Mouse (Mus musculus): ENCODE results near the gene Anks1. TPM values are rescaled to one million over a fixed set of nuclear protein-coding genes. Genes with fewer than 3 reads are reported as not detected.

Gene Anks1
- polyA plus RNA-seq, 1 experiment from 2014 or later = 6.7 TPM

DNA sequence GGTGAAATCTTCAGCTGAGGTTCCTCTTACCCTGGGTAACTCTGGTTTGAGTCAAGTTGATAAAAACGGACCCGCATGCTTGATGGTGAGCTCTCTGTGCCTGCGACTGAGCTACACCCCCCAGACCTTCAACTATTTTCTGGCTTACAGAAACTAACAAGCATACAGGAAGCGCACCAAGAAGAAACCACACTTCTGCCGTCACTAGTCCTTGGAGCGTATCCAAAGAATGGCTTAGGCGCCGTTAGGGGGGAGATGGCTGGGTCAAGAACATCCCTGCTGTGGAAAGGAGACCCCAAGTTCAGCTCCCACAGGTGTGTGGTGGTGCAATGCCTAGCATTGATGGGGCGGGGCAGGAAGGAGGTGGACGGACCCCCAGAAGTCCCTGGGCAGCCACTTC, 187.3 kb downstream of the Anks1 start:
- Histone ChIP-seq H3K27me3 (replicated peaks) (no peaks in the 10 kb centered on the region), H3K4me1 (no peaks in the 10 kb centered on the region), H3K9ac (no peak overlapping the region), H3K36me3 (no peaks in the 10 kb centered on the region), H3K4me2 (no peak overlapping the region), H3K27ac (no peak overlapping the region), H3K4me3 (no peak overlapping the region), H3K9me3 (replicated peaks) (peaks cover 10% of the 10 kb centered on the region; the same call in 1 of the 2 replicates)
- 75% methylated on average over 10 of the region's 10 CpGs for WGBS (ENCODE audit: insufficient replicate concordance)
- ATAC-seq = no peak

DNA sequence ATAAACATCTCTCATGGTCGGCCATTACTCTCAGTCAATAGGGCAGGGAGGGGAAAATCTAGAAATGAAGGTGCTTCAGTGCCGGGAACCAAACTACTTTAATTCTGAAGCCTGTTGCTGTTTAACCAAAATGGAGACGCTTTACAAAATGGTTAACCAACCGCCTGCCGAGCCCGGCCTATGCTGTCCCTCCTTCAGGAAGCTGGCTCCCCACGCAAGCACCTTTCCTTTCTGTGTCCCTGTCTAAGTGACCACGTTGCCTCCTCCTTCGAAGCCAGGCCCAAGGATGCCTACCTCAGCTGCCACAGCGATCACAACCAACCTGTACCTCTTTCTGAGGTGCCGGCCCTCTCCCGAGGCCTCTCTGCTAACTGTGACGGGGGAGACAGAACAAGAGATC, 188.2 kb downstream of the Anks1 start:
- ATAC-seq = no peak
- no peak overlapping the region for H3K4me3 ChIP-seq
- 76% methylated on average over 13 of the region's 13 CpGs for WGBS (ENCODE audit: insufficient replicate concordance)

DNA sequence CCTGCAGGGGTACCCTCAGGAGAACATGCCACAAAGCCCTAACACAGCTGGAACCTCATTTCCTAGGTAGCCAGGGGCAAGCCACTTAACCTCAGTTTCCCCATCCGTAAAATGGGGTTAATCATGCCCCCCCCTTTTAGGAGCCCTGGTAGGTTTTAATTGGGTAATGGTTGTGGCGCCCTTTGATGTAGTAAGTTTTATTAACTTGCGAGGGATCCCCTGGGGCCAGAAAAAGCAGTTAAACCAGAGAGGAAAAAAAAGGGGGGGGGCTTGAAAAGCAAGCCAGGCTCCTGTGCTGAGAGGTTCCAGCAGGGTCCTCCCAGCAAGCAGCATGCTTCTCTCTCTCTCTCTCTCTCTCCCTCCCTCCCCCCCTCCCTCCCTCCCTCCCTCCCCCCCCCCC, 190.0 kb downstream of the Anks1 start:
- H3K36me3 ChIP-seq = no peaks in the 10 kb centered on the region

More for the DNA sequence above, 188.2 kb downstream of the Anks1 start:
- Histone ChIP-seq H3K27ac (no peak overlapping the region), H3K9me3 (replicated peaks) (peaks cover 10% of the 10 kb centered on the region; the same call in 1 of the 2 replicates), H3K4me1 (no peaks in the 10 kb centered on the region), H3K36me3 (no peaks in the 10 kb centered on the region), H3K9ac (no peak overlapping the region), H3K27me3 (replicated peaks) (0 out of 2 replicates have a peak, but pooled peaks cover 5% of the 10 kb centered on the region), H3K4me2 (no peak overlapping the region)

DNA sequence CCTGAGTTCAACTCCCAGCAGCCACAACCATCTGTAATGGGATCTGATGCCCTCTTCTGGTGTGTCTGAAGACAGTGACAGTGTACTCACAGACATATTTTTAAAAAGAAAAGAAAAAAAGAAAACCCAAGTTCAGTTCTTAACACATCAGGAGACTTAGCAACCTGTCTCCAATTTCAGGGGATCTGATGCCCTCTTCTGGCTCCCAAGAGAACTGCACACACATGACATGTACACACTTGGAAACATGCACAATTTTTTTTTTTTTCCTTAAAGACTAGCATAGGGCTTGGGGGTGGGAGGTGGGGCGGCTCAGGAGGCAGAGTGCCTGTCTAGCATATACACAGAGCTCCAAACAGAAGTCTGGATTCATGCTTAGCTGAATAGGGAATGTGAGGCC, 191.6 kb downstream of the Anks1 start:
- Histone ChIP-seq H3K27me3 (replicated peaks) (0 out of 2 replicates have a peak, but pooled peaks cover 5% of the 10 kb centered on the region), H3K9me3 (replicated peaks) (0 out of 2 replicates have a peak, but pooled peaks cover 6% of the 10 kb centered on the region), H3K4me1 (no peaks in the 10 kb centered on the region), H3K4me2 (no peak overlapping the region), H3K4me3 (no peak overlapping the region), H3K36me3 (no peaks in the 10 kb centered on the region), H3K9ac (no peak overlapping the region), H3K27ac (no peak overlapping the region)
- ATAC-seq = no peak
- WGBS (ENCODE audit: insufficient replicate concordance) = 50% methylated on average over 1 of the region's 1 CpGs

More for the DNA sequence above, 190.0 kb downstream of the Anks1 start:
- 0 out of 2 replicates have a peak, but pooled peaks cover 5% of the 10 kb centered on the region for H3K27me3 ChIP-seq (replicated peaks)
- H3K9ac ChIP-seq = no peak overlapping the region
- 59% methylated on average over 3 of the region's 3 CpGs for WGBS (ENCODE audit: insufficient replicate concordance)
- H3K27ac ChIP-seq = no peak overlapping the region
- no peak overlapping the region for H3K4me2 ChIP-seq
- peaks cover 6% of the 10 kb centered on the region; the same call in 1 of the 2 replicates for H3K9me3 ChIP-seq (replicated peaks)
- H3K4me3 ChIP-seq = no peak overlapping the region
- H3K4me1 ChIP-seq = no peaks in the 10 kb centered on the region
- ATAC-seq = no peak

DNA sequence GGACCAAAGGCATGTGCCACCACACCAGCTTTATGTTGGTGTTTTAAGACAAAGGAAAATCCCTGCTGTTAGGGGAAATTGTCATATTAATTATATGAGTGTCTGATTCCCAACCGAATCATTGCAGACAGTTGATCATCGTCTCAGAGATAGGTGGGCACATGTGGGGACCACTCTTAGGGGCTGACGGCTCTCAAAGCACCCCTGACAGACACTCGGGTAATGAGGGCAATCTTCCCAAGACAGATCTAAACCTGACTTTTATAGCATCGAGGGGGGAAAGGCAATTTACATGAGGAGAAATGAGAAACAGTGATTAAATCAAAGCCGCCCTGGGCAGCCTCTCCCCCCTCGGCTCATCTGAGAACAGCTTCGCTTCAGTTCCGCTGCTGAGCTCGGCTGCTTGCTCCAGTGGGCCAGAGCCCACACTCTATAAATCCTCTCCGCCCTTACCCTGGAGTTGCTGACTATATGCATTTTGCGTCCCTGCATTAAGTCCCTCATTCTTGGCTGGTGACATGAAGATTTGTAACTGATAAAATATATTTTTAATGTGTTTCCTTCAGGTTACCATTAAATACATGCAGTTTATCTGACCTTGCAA, 192.3 kb downstream of the Anks1 start:
- ATAC-seq = no peak
- Histone ChIP-seq H3K4me2 (no peak overlapping the region), H3K9ac (no peak overlapping the region), H3K36me3 (no peaks in the 10 kb centered on the region), H3K4me3 (no peak overlapping the region), H3K9me3 (replicated peaks) (0 out of 2 replicates have a peak, but pooled peaks cover 6% of the 10 kb centered on the region), H3K27ac (no peak overlapping the region), H3K27me3 (replicated peaks) (0 out of 2 replicates have a peak, but pooled peaks cover 5% of the 10 kb centered on the region), H3K4me1 (no peaks in the 10 kb centered on the region)
- 60% methylated on average over 12 of the region's 12 CpGs for WGBS (ENCODE audit: insufficient replicate concordance)

DNA sequence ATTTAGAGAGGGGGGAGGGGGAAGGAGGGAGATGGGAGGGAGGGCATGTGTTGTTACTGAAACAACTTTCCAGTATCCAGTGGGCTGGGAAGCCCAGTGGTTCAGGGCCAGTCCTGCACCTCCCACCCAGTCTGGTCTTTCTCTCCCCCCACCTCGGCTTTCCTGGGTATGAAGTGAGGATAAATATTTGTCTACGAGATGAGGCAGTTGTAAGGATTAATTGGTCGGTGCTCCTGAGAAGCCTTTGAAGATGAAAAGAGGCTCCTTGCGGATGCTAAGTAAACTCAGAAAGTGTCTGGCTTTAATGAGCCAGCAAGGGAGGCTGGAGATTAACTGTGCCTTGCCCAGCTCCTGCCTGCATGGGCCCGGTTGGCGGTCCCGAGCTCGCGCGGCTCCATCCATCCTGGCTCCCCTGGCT, 192.8 kb downstream of the Anks1 start:
- Histone ChIP-seq H3K4me3 (no peak overlapping the region), H3K27ac (no peak overlapping the region), H3K4me1 (0 out of 2 replicates have a peak, but pooled peaks cover under 1% of the 10 kb centered on the region), H3K27me3 (replicated peaks) (0 out of 2 replicates have a peak, but pooled peaks cover 5% of the 10 kb centered on the region), H3K9ac (no peak overlapping the region), H3K36me3 (no peaks in the 10 kb centered on the region), H3K4me2 (no peak overlapping the region), H3K9me3 (replicated peaks) (0 out of 2 replicates have a peak, but pooled peaks cover 6% of the 10 kb centered on the region)
- no peak for ATAC-seq
- 53% methylated on average over 10 of the region's 10 CpGs for WGBS (ENCODE audit: insufficient replicate concordance)

DNA sequence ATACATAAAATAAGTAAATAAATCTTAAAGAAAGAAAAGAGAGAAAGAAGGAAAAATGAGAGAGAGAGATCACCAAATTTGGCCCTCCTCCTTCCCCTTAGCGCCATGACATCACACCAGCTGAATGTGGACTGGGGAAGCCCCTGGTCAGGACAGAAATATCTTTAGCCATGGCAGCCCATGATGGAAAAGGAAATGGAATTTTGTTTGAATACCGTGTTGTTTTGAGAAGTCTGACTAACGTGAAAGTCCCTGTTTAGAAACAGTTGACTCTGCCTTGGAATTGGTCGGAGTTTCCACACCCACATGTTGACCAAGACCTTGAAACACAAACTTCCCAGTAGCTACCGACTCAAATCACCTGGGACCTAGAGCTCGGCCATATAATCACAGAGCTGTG, 195.3 kb downstream of the Anks1 start:
- peaks cover 6% of the 10 kb centered on the region; the same call in 1 of the 2 replicates for H3K4me1 ChIP-seq
- H3K4me2 ChIP-seq = no peak overlapping the region
- no peak overlapping the region for H3K9ac ChIP-seq
- no peaks in the 10 kb centered on the region for H3K36me3 ChIP-seq
- peaks cover 9% of the 10 kb centered on the region; the same call in 1 of the 2 replicates for H3K27me3 ChIP-seq (replicated peaks)
- H3K27ac ChIP-seq = no peak overlapping the region
- no peak overlapping the region for H3K4me3 ChIP-seq
- 61% methylated on average over 6 of the region's 6 CpGs for WGBS (ENCODE audit: insufficient replicate concordance)
- ATAC-seq = no peak
- H3K9me3 ChIP-seq (replicated peaks) = 0 out of 2 replicates have a peak, but pooled peaks cover 6% of the 10 kb centered on the region

DNA sequence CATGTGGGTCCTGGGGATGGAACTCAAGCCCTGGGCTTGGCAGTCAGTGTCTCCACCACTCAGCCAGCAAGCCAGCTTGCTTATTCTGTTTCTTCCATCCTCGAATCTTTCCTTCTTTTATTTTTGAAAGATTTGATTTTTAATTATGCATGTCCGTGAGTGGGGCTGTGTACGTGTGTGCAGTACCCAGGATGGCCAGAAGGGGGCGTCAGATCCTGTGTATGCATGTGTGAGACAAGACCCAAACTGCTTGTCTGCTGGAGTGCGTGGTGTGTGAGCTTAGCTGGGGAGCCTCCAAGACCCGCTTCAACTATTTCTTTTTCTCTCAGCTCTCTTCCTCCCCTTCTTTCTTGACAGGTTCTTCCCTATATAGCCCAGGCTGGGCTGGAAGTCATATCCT, 197.2 kb downstream of the Anks1 start:
- Histone ChIP-seq H3K4me3 (no peak overlapping the region), H3K4me2 (no peak overlapping the region), H3K9me3 (replicated peaks) (no peaks in the 10 kb centered on the region), H3K4me1 (peaks cover 6% of the 10 kb centered on the region; the same call in 1 of the 2 replicates), H3K36me3 (no peaks in the 10 kb centered on the region), H3K9ac (no peak overlapping the region), H3K27ac (no peak overlapping the region), H3K27me3 (replicated peaks) (peaks cover 9% of the 10 kb centered on the region; the same call in 1 of the 2 replicates)
- WGBS (ENCODE audit: insufficient replicate concordance) = 63% methylated on average over 6 of the region's 6 CpGs
- ATAC-seq = no peak

DNA sequence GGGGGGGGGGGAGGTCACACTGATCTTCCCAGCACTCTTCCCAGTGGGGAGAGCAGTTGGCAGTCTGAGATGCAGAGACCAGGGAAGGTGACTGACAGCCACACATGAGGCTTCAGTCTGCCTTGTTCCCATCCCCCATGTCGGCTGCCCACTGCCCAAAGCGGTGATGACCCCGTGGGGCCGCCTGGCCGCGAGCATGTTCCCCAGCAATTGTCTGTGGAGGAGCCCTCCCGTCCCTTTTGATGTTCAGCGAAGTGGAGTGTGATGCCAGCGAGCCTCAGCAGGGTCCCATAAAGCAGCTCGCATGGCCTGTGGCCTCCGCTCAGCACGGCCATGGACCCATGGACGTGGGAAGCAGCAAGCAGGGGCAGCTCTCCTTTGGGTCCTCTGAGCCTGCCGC, 198.2 kb downstream of the Anks1 start:
- no peaks in the 10 kb centered on the region for H3K36me3 ChIP-seq
- H3K4me3 ChIP-seq = no peak overlapping the region
- no peak overlapping the region for H3K27ac ChIP-seq
- no peak overlapping the region for H3K4me2 ChIP-seq
- peaks cover 6% of the 10 kb centered on the region; the same call in 1 of the 2 replicates for H3K4me1 ChIP-seq
- ATAC-seq = no peak
- 29% methylated on average over 14 of the region's 14 CpGs for WGBS (ENCODE audit: insufficient replicate concordance)
- no peaks in the 10 kb centered on the region for H3K9me3 ChIP-seq (replicated peaks)
- H3K9ac ChIP-seq = no peak overlapping the region
- H3K27me3 ChIP-seq (replicated peaks) = peaks cover 4% of the 10 kb centered on the region; the same call in 1 of the 2 replicates

DNA sequence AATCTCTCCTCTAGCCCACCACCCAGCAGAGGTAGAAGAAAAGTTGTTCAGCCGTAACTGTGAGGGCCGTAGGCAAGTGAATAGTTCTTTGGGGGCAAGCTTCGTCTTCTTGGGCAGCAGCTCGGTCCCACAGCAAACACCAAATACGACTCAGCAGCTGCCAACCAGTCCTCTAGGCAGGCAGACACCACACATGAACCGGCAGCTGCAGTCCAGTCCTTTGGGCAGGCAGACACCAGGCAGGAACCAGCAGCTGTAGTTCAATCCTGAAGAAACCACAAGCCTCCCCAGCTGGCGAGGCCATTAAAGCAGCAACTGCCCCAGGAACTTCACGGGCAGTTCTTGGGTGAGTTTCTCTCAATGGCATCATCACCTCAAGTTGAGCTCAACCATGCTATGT, 203.2 kb downstream of the Anks1 start:
- Histone ChIP-seq H3K36me3 (no peaks in the 10 kb centered on the region), H3K27me3 (replicated peaks) (peaks cover 4% of the 10 kb centered on the region; the same call in 1 of the 2 replicates), H3K4me2 (no peak overlapping the region), H3K4me3 (no peak overlapping the region), H3K9ac (no peak overlapping the region), H3K4me1 (peaks cover 2% of the 10 kb centered on the region; the same call in 1 of the 2 replicates), H3K9me3 (replicated peaks) (no peaks in the 10 kb centered on the region), H3K27ac (no peak overlapping the region)
- WGBS (ENCODE audit: insufficient replicate concordance) = 66% methylated on average over 8 of the region's 8 CpGs
- no peak for ATAC-seq
